Mouse (Mus musculus): ENCODE measurements around the gene Col20a1. TPM values are rescaled to one million over a fixed set of nuclear protein-coding genes. Genes with fewer than 3 reads are reported as not detected.

Col20a1 gene
- total RNA-seq, 2 experiments from 2014 or later: 1.9 to 2.1 TPM

GRCm38 (mm10) chr2:181060127-181060526 lies 73.8 kb downstream of the Col20a1 start:
- DNase-seq (ENCODE audit: low spot score in 2 of 2): peak; percentile 79 to 93

- DNase-seq (ENCODE audit: low spot score in 2 of 2): no peak
These were observed 79.5 kb downstream of the Col20a1 start for GRCm38 (mm10) chr2:181065827-181066226.

Other genes starting within 250 kb of the Col20a1 start
- gene Bhlhe23, start 209.6 kb upstream of the Col20a1 start, total RNA-seq (2021): not detected
- 10 to 100 TPM; 50.9 to 55.6 TPM for gene Ythdf1, start 65.6 kb upstream of the Col20a1 start, total RNA-seq (2021)
- gene Birc7, start 57.5 kb upstream of the Col20a1 start, total RNA-seq (2021): under 1 TPM; 0.27 to 0.28 TPM
- gene Nkain4, start 31.8 kb upstream of the Col20a1 start, total RNA-seq (2021): 10 to 100 TPM; 52.7 to 54.2 TPM
- gene Arfgap1, start 19.3 kb upstream of the Col20a1 start, total RNA-seq (2021): 100 to 1,000 TPM; 127 to 135 TPM
- gene Chrna4, start 57.0 kb downstream of the Col20a1 start, total RNA-seq (2021): 10 to 100 TPM; 15.7 to 19.6 TPM
- gene Kcnq2, start 148.8 kb downstream of the Col20a1 start, total RNA-seq (2021): 100 to 1,000 TPM; 324 to 327 TPM
- gene Eef1a2, start 170.5 kb downstream of the Col20a1 start, total RNA-seq (2021): 1,000 to 10,000 TPM; 1,191 to 1,260 TPM
- gene Ppdpf, start 200.7 kb downstream of the Col20a1 start, total RNA-seq (2021): 10 to 100 TPM; 84.9 to 85.1 TPM
- not detected for gene Ptk6, start 216.3 kb downstream of the Col20a1 start, total RNA-seq (2021)
- under 1 TPM; 0.15 to 0.40 TPM for gene Srms, start 226.7 kb downstream of the Col20a1 start, total RNA-seq (2021)
- gene Fndc11, start 233.5 kb downstream of the Col20a1 start, total RNA-seq (2021): under 1 TPM in 1 of 2 experiments, not detected in 1; 0.22 TPM